Mouse (Mus musculus) forebrain, postnatal 0 days (tissue): ENCODE measurements around the gene Pgm1. TPM values are rescaled to one million over a fixed set of nuclear protein-coding genes. Genes with fewer than 3 reads are reported as not detected.
A peak's percentile ranks its signal among the peaks of the same experiment; 100 is the strongest.

Experiments used
- ATAC-seq: fragments of 200-750 bp; cut with Nextera tagmentation; 2 replicates; pipeline ENCODE4 v1.8.0; 2017; ENCODE audit warnings: mild to moderate bottlenecking, moderate library complexity
- DNase-seq: peaks from one replicate; pipeline ENCODE4 v3.0.0-alpha.2; 2015
- H3K27ac ChIP-seq: fragments of 300-500 bp; sonication (generic); 2 replicates; pipeline ENCODE4 v1.5.1; 2014; ENCODE audit warnings: low read depth, mild to moderate bottlenecking, antibody characterized with exemption, low read length, moderate library complexity, mixed read lengths
- H3K27me3 ChIP-seq: fragments of 300-500 bp; sonication (generic); 2 replicates; pipeline ENCODE4 v1.6.1; 2014; ENCODE audit warnings: mild to moderate bottlenecking, low read length, mixed read lengths; ENCODE audit not compliant: insufficient read depth
- H3K36me3 ChIP-seq: fragments of 300-500 bp; sonication (generic); 2 replicates; pipeline ENCODE4 v1.6.1; 2014; ENCODE audit warnings: mild to moderate bottlenecking, moderate library complexity; ENCODE audit not compliant: insufficient read depth
- H3K4me1 ChIP-seq: fragments of 300-500 bp; sonication (generic); 2 replicates; pipeline ENCODE4 v1.6.1; 2014; ENCODE audit warnings: antibody characterized with exemption; ENCODE audit not compliant: insufficient read depth
- H3K4me2 ChIP-seq: fragments of 300-500 bp; sonication (generic); 2 replicates; pipeline ENCODE4 v1.6.1; 2014; ENCODE audit warnings: low read depth, mild to moderate bottlenecking, moderate library complexity
- H3K4me3 ChIP-seq: fragments of 300-500 bp; sonication (generic); 2 replicates; pipeline ENCODE4 v1.5.1; 2014; ENCODE audit warnings: low read depth, low read length, mixed read lengths
- H3K9ac ChIP-seq: fragments of 300-500 bp; sonication (generic); 2 replicates; pipeline ENCODE4 v1.6.1; 2014; ENCODE audit warnings: mild to moderate bottlenecking
- H3K9me3 ChIP-seq: fragments of 300-500 bp; sonication (generic); 2 replicates; pipeline ENCODE4 v1.6.1; 2016; ENCODE audit warnings: low read length
- CTCF ChIP-seq: sonication (generic); IDR thresholded peaks from 2 replicates; pipeline ENCODE4 v1.5.1; 2016; ENCODE audit warnings: antibody characterized with exemption, control low read depth, low read depth
- WGBS: fragments of 180-500 bp; shearing (Covaris S2); extraction: QIAGEN DNeasy Blood & Tissue Kit; methylation state at CpG from one replicate; pipeline ENCODE4 v1.1.7; 2014; 5-methylcytosine and 5-hydroxymethylcytosine counted together
- polyA plus RNA-seq: library from polyadenylated mRNA; unstranded; fragments of >200 nt; fragmentation: Nextera tagmentation; extraction: Ambion mirVana; gene quantifications from 2 replicates; pipeline ENCODE4 v1.2.1, GENCODE M21; 2015
- total RNA-seq: library from RNA; depleted of rRNA; stranded (reverse); fragments of >200 nt; gene quantifications from 2 replicates; pipeline ENCODE4 v1.2.3, GENCODE M21; 2014; rRNA removed

Gene Pgm1
- total and polyA plus RNA-seq, 2 experiments from 2014 or later = 64.6 to 73.5 TPM

DNA sequence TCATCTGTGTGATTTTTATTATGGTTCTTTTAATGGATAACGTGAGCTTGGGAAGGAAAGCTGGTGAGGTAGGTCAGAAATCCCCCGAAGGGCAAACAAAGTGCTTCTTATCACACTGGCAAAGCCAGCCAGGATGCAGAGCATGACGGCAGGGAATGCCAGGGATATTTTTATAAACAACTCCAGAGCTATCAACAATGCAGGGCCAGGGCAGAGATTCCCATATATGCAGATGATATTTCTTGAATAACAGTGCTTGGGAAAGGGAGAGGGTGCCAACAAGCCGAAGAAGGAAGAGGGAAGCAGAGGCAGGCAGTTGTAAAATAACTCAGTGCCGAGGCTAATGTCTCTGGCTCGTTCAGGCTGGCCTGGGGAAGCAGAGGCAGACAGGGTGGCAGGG is 102.1 kb downstream of the Pgm1 start:
- no peaks in the 10 kb centered on the region for H3K9me3 ChIP-seq
- no peak overlapping the region for H3K4me2 ChIP-seq
- no peak overlapping the region for H3K4me3 ChIP-seq
- TF ChIP-seq CTCF = no peak
- H3K27ac ChIP-seq = no peak overlapping the region
- H3K4me1 ChIP-seq = no peaks in the 10 kb centered on the region
- ATAC-seq (no peak), DNase-seq (no peak)
- no peaks in the 10 kb centered on the region for H3K36me3 ChIP-seq
- H3K27me3 ChIP-seq = no peaks in the 10 kb centered on the region
- 71% methylated on average over 6 of the region's 6 CpGs for WGBS
- no peak overlapping the region for H3K9ac ChIP-seq

DNA sequence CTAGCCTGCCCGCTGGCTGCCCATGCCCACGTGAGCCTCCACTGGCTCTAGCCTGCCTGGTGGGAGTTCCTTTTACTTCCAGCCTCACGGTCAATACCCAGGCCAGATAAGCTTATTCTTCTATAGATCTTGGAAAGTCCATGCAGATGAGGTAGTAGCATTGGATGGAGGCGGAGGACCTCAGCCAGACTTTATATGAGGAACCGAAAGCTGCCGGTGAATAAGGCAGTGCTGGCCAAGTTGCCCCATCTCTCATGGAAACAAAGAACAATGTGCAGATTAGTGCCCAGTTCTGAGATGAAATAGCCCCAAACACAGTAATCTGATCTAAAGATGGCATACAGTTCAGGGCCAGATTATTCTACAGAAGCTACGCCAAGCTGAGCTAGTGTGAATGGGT is 103.4 kb downstream of the Pgm1 start:
- Histone ChIP-seq H3K9me3 (no peaks in the 10 kb centered on the region), H3K4me1 (no peaks in the 10 kb centered on the region), H3K36me3 (no peaks in the 10 kb centered on the region), H3K9ac (no peak overlapping the region), H3K27ac (no peak overlapping the region), H3K4me2 (no peak overlapping the region), H3K27me3 (no peaks in the 10 kb centered on the region), H3K4me3 (no peak overlapping the region)
- WGBS = 72% methylated on average over 7 of the region's 7 CpGs
- DNase-seq = no peak
- no peak for ATAC-seq
- TF ChIP-seq CTCF = no peak

DNA sequence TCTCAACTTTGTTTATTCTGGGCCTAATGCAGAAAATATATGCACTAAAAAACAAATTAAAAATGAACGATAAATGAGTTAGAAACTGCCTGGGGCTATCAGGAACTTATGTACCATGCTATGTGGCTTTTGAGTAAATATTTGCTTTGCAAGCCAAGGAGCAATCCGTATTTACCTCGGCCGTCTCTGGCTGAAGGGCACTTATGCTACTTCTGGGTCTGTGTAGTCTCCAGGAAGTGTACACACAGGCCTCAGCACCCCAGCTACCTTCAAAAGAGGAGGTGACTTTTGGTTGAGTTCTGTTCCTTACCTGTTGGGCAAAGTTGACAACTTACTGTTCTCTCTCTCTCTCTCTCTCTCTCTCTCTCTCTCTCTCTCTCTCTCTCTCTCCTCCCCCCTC is 104.7 kb downstream of the Pgm1 start:
- Histone ChIP-seq H3K27me3 (no peaks in the 10 kb centered on the region), H3K36me3 (no peaks in the 10 kb centered on the region), H3K27ac (no peak overlapping the region), H3K4me1 (no peaks in the 10 kb centered on the region), H3K9ac (no peak overlapping the region), H3K4me3 (no peak overlapping the region), H3K4me2 (no peak overlapping the region), H3K9me3 (no peaks in the 10 kb centered on the region)
- no peak for ATAC-seq
- TF ChIP-seq CTCF = no peak
- DNase-seq = no peak
- 96% methylated on average over 4 of the region's 4 CpGs for WGBS

DNA sequence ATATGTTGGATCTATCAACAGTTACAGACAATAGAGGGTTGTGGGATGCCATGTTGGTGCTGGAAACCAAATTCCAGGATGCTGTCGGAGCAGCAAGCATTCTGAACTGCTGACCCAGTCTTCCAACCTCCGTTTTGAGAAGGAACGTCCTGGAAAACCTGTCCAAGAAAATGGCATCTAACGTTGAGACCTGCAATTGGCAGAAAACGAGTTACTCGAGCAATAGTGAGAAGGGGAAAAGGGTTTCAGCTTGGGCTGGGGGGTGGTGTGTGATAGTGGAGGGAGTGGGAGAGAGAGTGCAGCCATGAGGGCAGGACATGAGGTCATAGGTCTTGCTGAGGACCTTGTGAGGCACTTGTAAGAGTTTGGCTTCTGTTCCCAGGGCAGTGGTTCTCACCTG is 105.8 kb downstream of the Pgm1 start:
- no peak for TF ChIP-seq CTCF
- Histone ChIP-seq H3K4me2 (no peak overlapping the region), H3K27me3 (no peaks in the 10 kb centered on the region), H3K36me3 (no peaks in the 10 kb centered on the region), H3K27ac (no peak overlapping the region), H3K9me3 (no peaks in the 10 kb centered on the region), H3K9ac (no peak overlapping the region), H3K4me3 (no peak overlapping the region), H3K4me1 (no peaks in the 10 kb centered on the region)
- WGBS = 79% methylated on average over 6 of the region's 6 CpGs
- no peak for DNase-seq
- no peak for ATAC-seq

DNA sequence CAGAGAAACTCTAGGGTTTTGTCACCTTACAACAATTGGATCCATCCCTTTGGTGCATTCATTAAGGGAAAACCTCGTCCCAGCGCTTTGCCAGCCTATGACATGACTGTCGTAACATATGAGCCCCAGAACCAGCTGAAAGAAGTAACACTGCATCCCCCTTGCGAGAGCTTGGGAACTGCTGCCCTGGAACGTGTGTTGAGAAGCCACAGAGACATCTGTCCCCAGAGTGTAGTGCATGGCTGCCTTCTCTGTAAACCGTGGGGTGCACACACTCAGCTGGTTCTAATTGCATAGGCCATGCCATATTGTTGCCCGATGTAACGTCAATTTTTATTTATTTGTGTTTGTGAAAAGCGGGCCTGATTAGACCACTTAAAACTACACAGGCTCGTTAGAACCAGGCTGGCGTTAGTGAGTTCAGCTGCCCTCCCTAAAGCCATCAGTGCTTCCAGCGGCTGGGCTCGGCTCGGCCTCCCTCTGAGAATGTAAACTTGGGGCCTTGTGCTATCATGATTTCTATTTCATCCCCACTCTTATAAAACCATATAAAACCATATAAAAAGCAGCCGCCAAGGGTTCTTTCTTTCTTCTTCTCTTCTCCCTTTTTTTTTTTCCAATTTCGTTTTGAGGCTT is 106.8 kb downstream of the Pgm1 start:
- no peak overlapping the region for H3K4me3 ChIP-seq
- H3K9ac ChIP-seq = no peak overlapping the region
- no peak for TF ChIP-seq CTCF
- DNase-seq (no peak), ATAC-seq (peak; percentile 42; the same call in 1 of the 2 replicates)
- H3K27me3 ChIP-seq = no peaks in the 10 kb centered on the region
- H3K36me3 ChIP-seq = no peaks in the 10 kb centered on the region
- 41% methylated on average over 16 of the region's 16 CpGs for WGBS
- no peaks in the 10 kb centered on the region for H3K9me3 ChIP-seq
- H3K27ac ChIP-seq = no peak overlapping the region
- no peaks in the 10 kb centered on the region for H3K4me1 ChIP-seq
- H3K4me2 ChIP-seq = no peak overlapping the region

Other genes with a start within 250 kb of the Pgm1 start
- 13.0 and 18.2 TPM in 2 replicates for gene Alg6, start 213.8 kb upstream of the Pgm1 start, total RNA-seq
- gene Alg6, start 213.8 kb upstream of the Pgm1 start, polyA plus RNA-seq = 6.3 and 9.8 TPM in 2 replicates
- 14.7 and 17.1 TPM in 2 replicates for gene Efcab7, start 100.2 kb upstream of the Pgm1 start, total RNA-seq
- 11.4 and 12.0 TPM in 2 replicates for gene Efcab7, start 100.2 kb upstream of the Pgm1 start, polyA plus RNA-seq
- 2.9 and 4.5 TPM in 2 replicates for gene Itgb3bp, start 399 bp downstream of the Pgm1 start, total RNA-seq
- gene Itgb3bp, start 399 bp downstream of the Pgm1 start, polyA plus RNA-seq = 10.7 and 11.3 TPM in 2 replicates
- gene Ror1, start 166.4 kb downstream of the Pgm1 start, total RNA-seq = 1.8 and 2.4 TPM in 2 replicates
- gene Ror1, start 166.4 kb downstream of the Pgm1 start, polyA plus RNA-seq = 0.80 and 0.93 TPM in 2 replicates